Mouse (Mus musculus) heart, embryonic 14.5 days (tissue): Measurements from ENCODE around the gene Nhs. TPM values are rescaled to one million over a fixed set of nuclear protein-coding genes. Genes with fewer than 3 reads are reported as not detected.
A peak's percentile ranks its signal among the peaks of the same experiment; 100 is the strongest.

Source experiments
- ATAC-seq: fragments of 200-750 bp; cut with Nextera tagmentation; 2 replicates; pipeline ENCODE4 v1.8.0; 2017; ENCODE audit warnings: low read depth, moderate TSS enrichment; ENCODE audit not compliant: insufficient number of reproducible peaks, insufficient read depth, low FRiP score
- H3K27ac ChIP-seq, 2 experiments: fragments of 200-500 bp in 1 of 2; fragments of 300-500 bp in 1 of 2; sonication (generic) in 1 of 2; replicated peaks in 1 of 2; 2 replicates each; pipeline ENCODE4 v1.5.1; 2012 to 2014; ENCODE audit warnings: low read depth in 2 of 2, low read length in 2 of 2, control low read depth in 1 of 2, mild to moderate bottlenecking in 1 of 2, mixed read lengths in 1 of 2; ENCODE audit not compliant: control insufficient read depth in 1 of 2, insufficient read depth in 1 of 2
- H3K27me3 ChIP-seq: fragments of 300-500 bp; sonication (generic); 2 replicates; pipeline ENCODE4 v1.6.1; 2014; ENCODE audit warnings: mild to moderate bottlenecking, low read length, control low read depth; ENCODE audit not compliant: control insufficient read depth, insufficient read depth
- H3K36me3 ChIP-seq: fragments of 300-500 bp; sonication (generic); 2 replicates; pipeline ENCODE4 v1.6.1; 2014; ENCODE audit warnings: mild to moderate bottlenecking, control low read depth, low read length, mixed read lengths; ENCODE audit not compliant: control insufficient read depth, insufficient read depth
- H3K4me1 ChIP-seq, 2 experiments: fragments of 200-500 bp in 1 of 2; fragments of 300-500 bp in 1 of 2; sonication (generic) in 1 of 2; 2 replicates each; pipeline ENCODE4 v1.6.1; 2012 to 2014; ENCODE audit warnings: low read length in 2 of 2, control low read depth in 1 of 2, mixed read lengths in 1 of 2; ENCODE audit not compliant: control insufficient read depth in 2 of 2, insufficient read depth in 2 of 2
- H3K4me2 ChIP-seq: fragments of 300-500 bp; sonication (generic); 2 replicates; pipeline ENCODE4 v1.6.1; 2014; ENCODE audit warnings: mild to moderate bottlenecking, low read length
- H3K4me3 ChIP-seq, 2 experiments: fragments of 200-500 bp in 1 of 2; fragments of 300-500 bp in 1 of 2; sonication (generic) in 1 of 2; 2 replicates each; pipeline ENCODE4 v1.5.1; 2012 to 2014; ENCODE audit warnings: low read length in 2 of 2, mild to moderate bottlenecking in 2 of 2, control low read depth in 1 of 2, low read depth in 1 of 2, moderate library complexity in 1 of 2; ENCODE audit not compliant: control insufficient read depth in 1 of 2, insufficient read depth in 1 of 2
- H3K9ac ChIP-seq: fragments of 300-500 bp; sonication (generic); 2 replicates; pipeline ENCODE4 v1.6.1; 2014; ENCODE audit warnings: mild to moderate bottlenecking, low read length
- H3K9me3 ChIP-seq: fragments of 300-500 bp; sonication (generic); 2 replicates; pipeline ENCODE4 v1.6.1; 2016; ENCODE audit warnings: low read length, control low read depth; ENCODE audit not compliant: control insufficient read depth
- WGBS: fragments of 180-500 bp; shearing (Covaris S2); extraction: QIAGEN DNeasy Blood & Tissue Kit; methylation state at CpG from one replicate; pipeline ENCODE4 v1.1.7; 2014; 5-methylcytosine and 5-hydroxymethylcytosine counted together
- polyA plus RNA-seq: library from polyadenylated mRNA; unstranded; fragments of >200 nt; fragmentation: Nextera tagmentation; extraction: Ambion mirVana; gene quantifications from 2 replicates; pipeline ENCODE4 v1.2.1, GENCODE M21; 2014

Gene Nhs
- polyA plus RNA-seq = 0.86 and 0.88 TPM in 2 replicates

DNA sequence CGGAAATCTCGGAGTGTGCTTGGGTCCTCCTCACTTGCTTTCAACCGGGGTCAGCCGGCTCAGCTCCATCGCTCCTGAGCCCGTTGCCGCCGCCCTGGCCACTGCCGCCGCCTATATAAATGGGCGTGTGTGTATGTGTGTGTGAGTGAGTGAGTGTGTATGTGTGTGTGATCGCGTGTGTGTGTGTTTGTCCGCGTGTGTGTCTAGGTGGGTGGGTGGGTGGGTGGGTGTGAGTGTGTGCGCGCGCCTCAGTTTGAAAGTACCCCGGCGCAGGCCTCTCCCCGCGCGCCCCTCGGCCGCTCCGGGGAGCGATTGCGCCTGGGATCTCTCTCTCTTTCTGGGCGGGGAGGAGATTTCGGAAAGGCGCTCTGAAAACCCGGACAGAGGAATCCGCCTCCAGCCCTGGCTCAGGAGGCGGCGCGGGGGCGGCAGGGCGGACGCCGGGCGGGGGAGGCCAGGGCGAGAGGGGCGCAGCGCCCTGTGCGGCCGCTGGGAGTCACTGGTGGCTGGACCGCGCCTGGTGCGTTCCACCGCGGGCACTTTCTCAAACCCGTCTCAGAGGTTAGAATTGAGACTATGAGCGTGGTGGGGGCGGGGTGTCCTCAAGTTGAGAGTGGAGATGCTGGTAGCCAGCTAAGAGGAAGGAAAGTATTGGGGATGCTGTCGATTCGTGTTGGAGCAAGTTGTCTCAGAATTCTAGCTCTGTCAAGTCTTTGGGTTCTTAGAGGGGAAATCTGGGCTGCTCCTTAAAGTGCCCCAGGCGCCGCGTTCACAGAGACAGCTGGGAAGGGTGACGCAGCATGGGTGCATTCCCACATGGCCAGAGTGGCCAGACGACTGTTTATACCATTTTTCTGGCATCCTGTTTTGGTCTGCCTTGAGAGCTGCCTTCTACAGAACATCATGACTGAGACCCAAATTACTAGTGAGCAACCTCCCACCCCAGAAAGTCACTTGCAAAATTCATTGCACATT is at the start of gene Nhs:
Gene Nhs (minus strand): TSS at position 94 of the 975 bp plus-strand sequence.
- no peaks in the 10 kb centered on the region; the same call in 1 of the 2 replicates for H3K27me3 ChIP-seq
- H3K27ac ChIP-seq = no peak within 1 kb of the TSS
- no peaks in the 10 kb centered on the region; a peak in 1 of 4 replicates for H3K4me1 ChIP-seq
- peak within 1 kb of the TSS; percentile 50 to 57 for H3K4me3 ChIP-seq
- H3K4me2 ChIP-seq = peak within 1 kb of the TSS; percentile 78
- H3K9me3 ChIP-seq = no peaks in the 10 kb centered on the region
- peak within 1 kb of the TSS; percentile 70 for H3K9ac ChIP-seq
- 15% methylated on average over 49 of the region's 61 CpGs for WGBS
- H3K36me3 ChIP-seq = no peaks in the 10 kb centered on the region
- peak; percentile 84 for ATAC-seq

DNA sequence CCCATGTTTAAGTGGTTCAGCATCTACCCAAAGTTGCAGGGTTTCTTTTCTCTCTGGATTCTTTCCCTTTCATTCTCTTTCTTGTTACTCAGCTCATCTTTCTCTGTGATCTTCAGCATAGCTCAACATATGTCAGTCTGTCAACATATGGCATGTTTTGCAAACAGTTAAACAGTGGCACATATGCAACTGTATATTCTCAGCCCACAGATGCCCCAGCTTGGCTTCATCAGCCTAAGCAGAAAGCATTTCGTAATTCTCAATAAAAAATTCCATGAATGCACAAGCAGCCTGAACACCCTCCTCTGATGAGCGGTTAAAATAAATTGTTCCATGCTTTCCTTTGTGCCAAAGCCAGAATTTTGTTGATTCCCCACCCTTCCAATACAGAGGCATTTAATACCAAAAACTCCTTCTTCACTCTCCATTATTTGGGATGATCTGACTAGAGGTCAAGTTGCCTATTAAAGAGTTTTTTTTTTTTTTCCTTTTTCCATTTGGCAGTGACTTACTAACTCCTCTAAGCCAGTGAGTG is 46.9 kb upstream of the Nhs start:
- Histone ChIP-seq H3K27ac (no peak overlapping the region), H3K9me3 (0 out of 2 replicates have a peak, but pooled peaks cover 5% of the 10 kb centered on the region), H3K36me3 (no peaks in the 10 kb centered on the region), H3K27me3 (no peaks in the 10 kb centered on the region), H3K4me2 (no peak overlapping the region), H3K4me1 (no peaks in the 10 kb centered on the region), H3K4me3 (no peak overlapping the region), H3K9ac (no peak overlapping the region)
- no peak for ATAC-seq
- WGBS = 70% methylated on average over 2 of the region's 2 CpGs

DNA sequence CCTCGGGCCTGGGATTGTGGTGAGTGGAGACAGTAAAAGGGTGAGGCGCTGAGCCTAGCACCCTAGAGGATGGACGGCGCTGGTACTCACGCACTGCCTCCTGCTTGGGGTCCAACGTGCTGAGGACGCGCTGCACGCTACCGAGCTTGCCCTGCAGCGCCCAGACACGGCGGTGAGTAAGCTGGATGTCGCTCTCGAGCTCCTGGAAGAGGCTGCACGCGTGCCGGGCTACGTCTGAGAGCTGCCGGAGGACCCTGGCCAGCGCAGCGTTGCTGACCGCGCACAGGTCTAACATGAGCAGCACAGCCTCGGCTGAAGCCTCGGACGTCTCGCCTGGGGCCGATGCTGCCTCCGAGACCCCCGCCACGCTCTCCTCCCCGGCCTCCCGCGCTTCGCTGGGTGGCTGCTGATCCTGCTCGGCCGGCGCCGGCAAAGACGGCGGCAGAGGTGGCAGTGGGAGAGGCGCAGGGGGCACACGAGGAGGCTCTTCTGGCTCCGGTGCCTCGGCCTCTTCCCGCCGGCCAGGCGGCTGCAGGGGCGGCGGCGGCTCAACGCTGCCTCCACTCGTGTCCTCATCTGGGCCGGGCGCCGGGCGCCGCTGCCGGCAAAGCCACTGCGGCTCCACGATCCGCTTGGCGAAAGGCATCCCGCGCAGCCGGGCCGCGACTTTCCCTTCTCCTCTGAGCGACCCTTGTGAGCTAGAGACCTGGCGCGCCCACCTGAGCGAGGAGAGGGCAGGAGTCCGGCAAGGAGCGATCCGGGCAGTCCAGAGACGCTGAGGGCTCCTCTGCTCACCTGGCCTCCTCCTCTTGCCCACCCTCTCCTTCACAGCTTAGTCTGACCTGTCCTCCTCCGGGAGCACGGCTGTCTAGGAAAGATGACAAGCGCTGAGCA is 540 bp downstream of the Nhs start:
- peak overlapping the region; percentile 78 for H3K4me2 ChIP-seq
- no peaks in the 10 kb centered on the region for H3K9me3 ChIP-seq
- H3K4me1 ChIP-seq = no peaks in the 10 kb centered on the region; a peak in 1 of 4 replicates
- H3K36me3 ChIP-seq = no peaks in the 10 kb centered on the region
- H3K27me3 ChIP-seq = no peaks in the 10 kb centered on the region; the same call in 1 of the 2 replicates
- H3K27ac ChIP-seq = no peak overlapping the region
- peak; percentile 48 for ATAC-seq
- 19% methylated on average over 61 of the region's 80 CpGs for WGBS
- peak overlapping the region; percentile 50 to 57 for H3K4me3 ChIP-seq
- peak overlapping the region; percentile 70 for H3K9ac ChIP-seq

DNA sequence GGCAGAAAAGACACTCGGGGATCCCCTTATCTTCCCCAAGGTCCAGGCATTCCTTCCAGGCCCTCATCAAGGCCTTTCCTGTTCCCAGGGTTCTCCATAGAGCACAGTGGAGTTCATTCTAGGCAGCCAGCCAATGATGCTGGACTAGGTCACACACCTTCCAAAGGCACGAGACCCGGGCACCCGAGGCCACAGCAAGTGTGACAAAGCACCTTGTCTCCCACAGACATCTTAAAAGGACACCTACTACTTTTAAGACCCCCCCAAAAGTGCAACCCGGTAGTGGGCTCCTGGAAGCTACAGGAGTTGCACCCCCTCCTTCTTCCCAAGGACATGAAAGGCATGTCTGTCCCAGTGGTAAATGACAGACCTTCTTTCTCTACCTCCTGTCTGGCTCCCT is 1.4 kb downstream of the Nhs start:
- Histone ChIP-seq H3K4me3 (peak overlapping the region; percentile 50 to 57), H3K4me2 (peak overlapping the region; percentile 78), H3K4me1 (no peaks in the 10 kb centered on the region; a peak in 1 of 4 replicates), H3K27me3 (no peaks in the 10 kb centered on the region; the same call in 1 of the 2 replicates), H3K36me3 (no peaks in the 10 kb centered on the region), H3K9ac (peak overlapping the region; percentile 70; the same call in 1 of the 2 replicates), H3K9me3 (no peaks in the 10 kb centered on the region), H3K27ac (no peak overlapping the region)
- WGBS = 40% methylated on average over 5 of the region's 5 CpGs
- ATAC-seq = no peak

DNA sequence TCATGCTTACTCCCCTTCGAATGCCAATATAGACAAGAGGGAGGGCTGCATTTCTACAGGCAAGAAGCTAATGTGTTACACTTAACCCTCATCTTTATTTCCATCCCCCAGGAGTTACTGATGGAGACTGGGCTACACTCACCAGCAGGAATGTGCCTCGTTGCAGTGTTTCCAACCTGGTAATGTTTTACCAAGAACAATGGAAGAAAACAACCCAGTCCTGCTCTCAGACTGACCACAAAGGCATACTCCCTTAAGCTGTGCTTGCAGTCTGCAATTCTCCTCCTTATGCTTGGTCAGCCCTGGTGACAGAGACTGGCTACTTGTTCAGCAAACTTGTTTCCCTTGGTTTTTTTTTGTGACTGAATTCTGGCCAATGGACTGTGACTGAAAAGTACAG is 21.7 kb downstream of the Nhs start:
- Histone ChIP-seq H3K9ac (no peak overlapping the region), H3K27ac (no peak overlapping the region), H3K27me3 (peaks cover 2% of the 10 kb centered on the region; the same call in 1 of the 2 replicates), H3K4me1 (no peaks in the 10 kb centered on the region), H3K4me3 (no peak overlapping the region), H3K9me3 (no peaks in the 10 kb centered on the region), H3K4me2 (no peak overlapping the region), H3K36me3 (no peaks in the 10 kb centered on the region)
- ATAC-seq = no peak
- WGBS = 49% methylated on average over 2 of the region's 2 CpGs

DNA sequence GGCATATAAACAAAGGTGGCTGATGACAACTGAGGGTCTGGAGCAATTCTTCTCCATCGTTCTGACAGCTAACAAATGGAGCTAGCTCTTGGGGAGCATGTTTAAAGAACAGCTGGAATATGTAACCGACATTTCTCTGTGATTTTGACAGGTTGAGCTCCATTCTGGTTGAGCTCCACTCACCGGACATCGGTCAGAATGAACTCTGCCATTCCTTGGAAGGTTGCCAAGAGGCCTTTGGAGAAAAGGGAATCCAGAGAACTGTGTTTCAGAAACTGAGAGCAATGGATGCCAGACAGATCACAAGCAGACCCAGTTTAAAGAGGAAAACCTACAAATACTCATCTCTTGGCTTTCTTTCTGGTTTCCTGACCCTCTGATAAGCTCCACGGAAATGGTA is 46.3 kb downstream of the Nhs start:
- Histone ChIP-seq H3K4me2 (no peak overlapping the region), H3K36me3 (no peaks in the 10 kb centered on the region), H3K27ac (0 out of 4 replicates have a peak overlapping the region, but pooled peaks of 1 of the 2 experiments have one; percentile 28), H3K9me3 (no peaks in the 10 kb centered on the region), H3K4me1 (no peaks in the 10 kb centered on the region), H3K9ac (no peak overlapping the region), H3K4me3 (no peak overlapping the region), H3K27me3 (no peaks in the 10 kb centered on the region)
- ATAC-seq = no peak
- 34% methylated on average over 5 of the region's 5 CpGs for WGBS
